Mouse (Mus musculus): ENCODE results near the gene Tacr2.

DNA sequence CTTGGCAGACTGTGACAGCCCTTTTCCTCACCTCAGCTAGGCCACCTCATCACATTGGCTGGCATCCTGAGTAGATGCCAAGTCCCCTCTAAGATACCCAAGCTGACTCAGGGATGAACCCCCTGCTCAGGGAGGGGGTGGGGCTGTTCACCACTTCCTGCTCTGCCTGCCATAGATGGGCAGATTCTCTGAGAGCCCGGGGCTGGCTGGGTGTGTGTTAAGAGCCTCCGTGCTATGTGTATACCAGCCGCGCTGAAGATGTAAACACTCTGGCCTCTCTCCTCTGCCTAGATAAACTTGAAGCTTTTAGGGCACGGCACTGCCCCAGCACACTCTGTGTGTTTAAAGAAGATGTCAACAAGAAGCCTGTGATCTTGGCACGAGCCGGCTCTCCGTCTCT, 4.4 kb upstream of the Tacr2 start:
- no peak for TF ChIP-seq CTCF (IDR thresholded peaks at IDR 0.05; ENCODE audit: borderline replicate concordance, control insufficient read depth, extremely low read depth, insufficient read depth, low read length, poor library complexity)
- no peak for TF ChIP-seq POLR2A (IDR thresholded peaks at IDR 0.05; ENCODE audit: control insufficient read depth, extremely low read depth, insufficient read depth, low read length, poor library complexity)

Data from thymus, adult 2 months (tissue).